Mouse (Mus musculus) liver, embryonic 11.5 days (tissue): ENCODE measurements at regions not wholly inside any gene's neighbourhood (a gene's known extent, or its start where the extent isn't known, plus 50 kb on each side); places are given as distances from the start of the nearest gene placed in this dataset.

ENCODE experiments used
- ATAC-seq: fragments of 200-750 bp; cut with Nextera tagmentation; replicated peaks from 2 replicates; pipeline ENCODE4 v1.8.0; 2017; ENCODE audit warnings: moderate number of reproducible peaks, mild to moderate bottlenecking, moderate TSS enrichment, moderate library complexity; ENCODE audit not compliant: low FRiP score
- DNase-seq: peaks from one replicate; pipeline ENCODE4 v3.0.0-alpha.2; 2017; ENCODE audit warnings: low spot score
- H3K27ac ChIP-seq: fragments of 300-500 bp; sonication (generic); 2 replicates; pipeline ENCODE4 v1.5.1; 2014; ENCODE audit warnings: mild to moderate bottlenecking, low read depth, low read length, control low read depth
- H3K27me3 ChIP-seq: fragments of 300-500 bp; sonication (generic); replicated peaks from 2 replicates; pipeline ENCODE4 v1.6.1; 2014; ENCODE audit warnings: low read length, mixed read lengths; ENCODE audit not compliant: control insufficient read depth, insufficient read depth
- H3K36me3 ChIP-seq: fragments of 300-500 bp; sonication (generic); 2 replicates; pipeline ENCODE4 v1.6.1; 2014; ENCODE audit warnings: mild to moderate bottlenecking, low read length, moderate library complexity, mixed read lengths; ENCODE audit not compliant: control insufficient read depth, insufficient read depth
- H3K4me1 ChIP-seq: fragments of 300-500 bp; sonication (generic); replicated peaks from 2 replicates; pipeline ENCODE4 v1.6.1; 2014; ENCODE audit warnings: low read length, mixed read lengths; ENCODE audit not compliant: control insufficient read depth, insufficient read depth
- H3K4me2 ChIP-seq: fragments of 300-500 bp; sonication (generic); 2 replicates; pipeline ENCODE4 v1.6.1; 2014; ENCODE audit warnings: mild to moderate bottlenecking, control low read depth, moderate library complexity
- H3K4me3 ChIP-seq: fragments of 300-500 bp; sonication (generic); 2 replicates; pipeline ENCODE4 v1.5.1; 2014; ENCODE audit warnings: low read depth, low read length, control low read depth
- H3K9ac ChIP-seq: fragments of 300-500 bp; sonication (generic); 2 replicates; pipeline ENCODE4 v1.6.1; 2014; ENCODE audit warnings: low read depth, low read length, control low read depth
- H3K9me3 ChIP-seq: fragments of 300-500 bp; sonication (generic); 2 replicates; pipeline ENCODE4 v1.6.1; 2016; ENCODE audit warnings: low read length, inconsistent platforms, mixed read lengths; ENCODE audit not compliant: control insufficient read depth
- WGBS: fragments of 180-500 bp; shearing (Covaris S2); extraction: QIAGEN DNeasy Blood & Tissue Kit; methylation state at CpG from one replicate; pipeline ENCODE4 v1.1.7; 2014; 5-methylcytosine and 5-hydroxymethylcytosine counted together

DNA sequence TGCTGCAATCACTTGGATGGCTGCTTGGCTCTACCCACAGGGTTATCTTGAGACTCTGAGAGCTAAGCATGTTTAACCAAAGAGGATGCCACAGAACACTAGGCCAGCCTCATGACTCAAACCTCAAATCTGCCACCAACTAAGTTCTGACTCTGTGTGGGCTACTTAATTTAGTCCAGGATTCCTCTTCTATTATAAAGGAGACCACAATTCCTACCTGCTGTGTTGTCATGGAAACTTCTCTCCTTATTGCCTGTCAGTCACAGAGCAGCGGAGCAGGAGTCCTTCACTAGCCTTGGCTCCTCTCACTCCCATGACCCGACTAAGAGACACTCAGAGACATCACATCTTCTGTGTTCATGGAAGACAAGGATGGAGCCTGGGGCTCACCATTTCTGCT lies 348.8 kb upstream of the Myt1l start:
- Histone ChIP-seq H3K27me3 (no peaks in the 10 kb centered on the region), H3K36me3 (no peaks in the 10 kb centered on the region), H3K4me1 (no peaks in the 10 kb centered on the region; the same call in 1 of the 2 replicates), H3K4me2 (no peak overlapping the region), H3K27ac (no peak overlapping the region), H3K9me3 (no peaks in the 10 kb centered on the region), H3K9ac (no peak overlapping the region), H3K4me3 (no peak overlapping the region)
- DNase-seq: no peak
- no peak for ATAC-seq
- 73% methylated on average over 2 of the region's 2 CpGs for WGBS

DNA sequence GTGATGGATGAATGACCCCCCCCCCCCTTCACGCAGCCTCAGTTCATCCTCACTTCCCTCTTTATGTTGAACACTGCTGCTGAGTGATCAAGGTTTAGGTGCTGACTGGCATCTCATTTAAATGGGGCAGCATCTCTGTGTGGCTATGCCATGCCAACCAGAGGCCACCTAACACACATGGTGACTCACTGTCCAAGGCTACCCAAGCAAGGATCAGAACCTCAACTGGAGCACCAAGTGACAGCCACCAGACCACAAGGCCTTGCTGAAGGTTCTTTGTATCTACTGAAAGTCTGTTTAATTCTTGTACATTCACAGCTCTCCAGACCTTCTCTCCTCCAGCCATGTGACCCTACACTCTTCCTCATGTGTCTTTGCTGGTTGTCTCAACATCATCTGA lies 347.6 kb upstream of the Myt1l start:
- ATAC-seq (no peak), DNase-seq (no peak)
- Histone ChIP-seq H3K4me3 (no peak overlapping the region), H3K9me3 (no peaks in the 10 kb centered on the region), H3K9ac (no peak overlapping the region), H3K36me3 (no peaks in the 10 kb centered on the region), H3K4me1 (no peaks in the 10 kb centered on the region; the same call in 1 of the 2 replicates), H3K4me2 (no peak overlapping the region), H3K27me3 (no peaks in the 10 kb centered on the region), H3K27ac (no peak overlapping the region)
- WGBS: 89% methylated on average over 1 of the region's 1 CpGs

DNA sequence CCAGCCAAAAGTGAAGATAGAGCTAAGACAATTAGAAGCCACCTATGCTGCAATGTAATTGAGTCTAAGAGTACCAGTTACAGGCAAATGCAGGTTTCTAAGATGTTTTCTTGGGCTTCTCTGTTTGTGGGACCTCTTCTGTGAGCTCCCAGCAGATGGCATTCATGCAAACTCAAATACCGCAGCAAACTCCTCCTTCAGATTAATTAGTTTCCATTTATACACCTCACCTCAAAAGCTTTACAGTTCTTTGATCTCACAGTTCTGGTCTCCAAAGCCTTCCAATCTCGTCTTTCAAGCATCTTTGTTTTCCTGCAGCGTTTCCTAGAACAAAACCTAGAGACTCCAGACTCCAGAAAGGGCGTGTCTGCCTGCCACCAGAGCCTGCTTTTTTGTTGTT lies 340.6 kb upstream of the Myt1l start:
- Histone ChIP-seq H3K27ac (no peak overlapping the region), H3K4me1 (no peaks in the 10 kb centered on the region), H3K4me2 (no peak overlapping the region), H3K27me3 (no peaks in the 10 kb centered on the region), H3K36me3 (no peaks in the 10 kb centered on the region), H3K4me3 (no peak overlapping the region), H3K9me3 (no peaks in the 10 kb centered on the region), H3K9ac (no peak overlapping the region)
- ATAC-seq (no peak), DNase-seq (no peak)
- WGBS: 64% methylated on average over 4 of the region's 4 CpGs

DNA sequence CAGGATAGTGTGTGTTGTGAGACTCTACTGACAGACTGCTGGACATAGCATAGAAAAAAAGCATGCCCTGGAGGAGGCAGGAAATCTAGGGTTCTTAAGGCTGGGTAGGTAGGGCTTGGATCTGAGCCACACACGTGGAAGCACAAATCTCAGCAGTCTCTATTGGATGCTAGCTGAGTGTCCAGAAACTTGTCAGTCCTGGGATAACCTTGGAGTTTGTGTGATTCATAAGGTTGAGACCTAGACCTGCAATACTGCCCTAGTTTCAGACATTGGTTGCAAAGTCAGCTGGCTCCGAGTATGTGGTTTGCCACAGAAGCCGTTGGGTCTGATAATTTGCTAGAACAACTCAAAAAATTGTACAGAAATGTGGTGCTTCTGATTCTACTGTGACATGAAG lies 335.8 kb upstream of the Myt1l start:
- no peaks in the 10 kb centered on the region for H3K36me3 ChIP-seq
- H3K27me3 ChIP-seq: no peaks in the 10 kb centered on the region
- H3K9ac ChIP-seq: no peak overlapping the region
- DNase-seq (no peak), ATAC-seq (no peak)
- H3K4me2 ChIP-seq: no peak overlapping the region
- H3K27ac ChIP-seq: no peak overlapping the region
- no peak overlapping the region for H3K4me3 ChIP-seq
- no peaks in the 10 kb centered on the region for H3K4me1 ChIP-seq
- WGBS: 79% methylated on average over 3 of the region's 3 CpGs
- H3K9me3 ChIP-seq: no peaks in the 10 kb centered on the region

DNA sequence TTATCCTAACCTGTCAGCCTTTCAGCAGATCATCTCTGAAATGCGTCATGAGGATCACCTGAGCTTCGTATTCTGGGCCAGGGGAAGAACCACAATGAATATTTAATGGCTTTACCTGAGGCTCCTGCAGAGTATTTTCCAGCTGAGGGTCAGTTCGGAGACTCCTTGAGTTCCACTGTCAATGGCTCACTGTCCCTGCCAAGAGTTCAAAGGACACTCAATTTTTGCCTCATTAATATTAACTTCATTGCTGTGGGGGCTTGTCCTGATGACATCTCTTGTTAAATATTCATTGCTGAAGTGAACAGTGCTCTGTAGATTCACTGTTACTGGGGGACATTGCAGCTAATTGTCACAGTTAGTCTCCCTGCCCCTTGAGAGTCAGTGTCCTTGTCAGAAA lies 316.2 kb upstream of the Myt1l start:
- DNase-seq (no peak), ATAC-seq (no peak)
- 52% methylated on average over 3 of the region's 3 CpGs for WGBS
- Histone ChIP-seq H3K27ac (no peak overlapping the region), H3K9me3 (no peaks in the 10 kb centered on the region), H3K36me3 (no peaks in the 10 kb centered on the region), H3K4me3 (no peak overlapping the region), H3K27me3 (no peaks in the 10 kb centered on the region), H3K4me2 (no peak overlapping the region), H3K4me1 (no peaks in the 10 kb centered on the region), H3K9ac (no peak overlapping the region)

DNA sequence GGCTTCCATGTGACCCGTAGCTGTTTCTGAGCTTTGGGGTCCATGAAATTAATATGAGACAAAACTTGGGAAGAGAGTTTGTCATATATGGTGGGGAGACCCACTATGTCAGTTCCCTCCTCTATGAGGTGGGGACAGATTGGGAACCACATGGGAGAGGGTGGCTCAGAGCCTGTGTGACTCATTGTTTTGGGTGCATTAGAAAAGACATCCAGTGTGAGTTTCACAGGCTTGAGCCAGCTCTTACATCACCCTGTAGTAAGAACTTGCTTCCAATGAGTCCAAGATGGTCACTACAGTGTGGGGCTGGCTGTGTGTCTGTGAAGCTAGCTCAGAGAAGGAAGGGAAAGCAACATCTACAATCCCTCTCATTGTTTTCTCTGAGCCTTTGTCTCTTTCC lies 314.6 kb upstream of the Myt1l start:
- Histone ChIP-seq H3K27me3 (no peaks in the 10 kb centered on the region), H3K4me1 (no peaks in the 10 kb centered on the region), H3K27ac (no peak overlapping the region), H3K9me3 (no peaks in the 10 kb centered on the region), H3K36me3 (no peaks in the 10 kb centered on the region), H3K4me3 (no peak overlapping the region), H3K4me2 (no peak overlapping the region), H3K9ac (no peak overlapping the region)
- no peak for ATAC-seq
- WGBS: 92% methylated on average over 1 of the region's 1 CpGs
- no peak for DNase-seq

DNA sequence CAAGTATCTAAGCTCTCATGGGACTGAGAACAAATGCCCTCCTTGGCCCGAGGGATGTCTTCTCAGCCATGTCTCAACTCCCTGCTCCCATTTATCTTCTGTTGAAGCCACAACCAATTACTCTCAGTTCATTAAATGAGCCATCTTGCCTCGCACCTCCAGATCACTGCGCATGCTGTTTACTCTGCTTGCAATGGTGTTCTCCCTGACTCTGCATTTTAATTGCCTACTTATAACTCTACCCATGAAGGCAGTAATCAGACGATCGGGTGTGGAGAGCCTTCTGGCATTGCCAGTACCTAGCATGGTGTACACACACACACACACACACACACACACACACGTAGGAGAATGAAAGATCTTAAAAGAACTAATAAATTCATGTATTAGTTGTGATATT lies 306.1 kb upstream of the Myt1l start:
- Histone ChIP-seq H3K27ac (no peak overlapping the region), H3K4me2 (no peak overlapping the region), H3K36me3 (no peaks in the 10 kb centered on the region), H3K9me3 (no peaks in the 10 kb centered on the region), H3K27me3 (no peaks in the 10 kb centered on the region), H3K9ac (no peak overlapping the region), H3K4me3 (no peak overlapping the region), H3K4me1 (no peaks in the 10 kb centered on the region)
- ATAC-seq: no peak
- WGBS: 83% methylated on average over 6 of the region's 6 CpGs
- DNase-seq: no peak

DNA sequence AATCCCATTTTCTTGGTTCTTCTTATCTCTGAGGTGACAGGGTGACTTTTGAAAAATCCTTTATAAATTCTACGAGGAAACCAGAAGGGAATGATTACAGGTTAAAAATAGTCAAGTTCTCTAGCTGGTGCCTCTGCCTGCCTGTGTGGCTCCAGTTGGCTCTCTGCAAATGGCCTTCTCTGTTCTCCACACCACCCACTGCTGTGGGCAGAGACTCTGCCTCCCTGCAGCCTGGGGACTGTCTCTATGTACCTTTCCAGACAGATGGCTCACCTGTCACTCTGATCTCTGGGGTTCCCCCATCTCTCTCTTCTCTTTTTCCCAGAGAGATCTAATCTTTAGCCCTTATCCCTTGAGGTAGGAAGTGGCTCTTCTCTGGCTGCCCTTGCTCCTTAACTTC lies 302.2 kb upstream of the Myt1l start:
- no peak for DNase-seq
- Histone ChIP-seq H3K27me3 (no peaks in the 10 kb centered on the region), H3K27ac (no peak overlapping the region), H3K4me1 (no peaks in the 10 kb centered on the region), H3K4me2 (no peak overlapping the region), H3K36me3 (no peaks in the 10 kb centered on the region), H3K9me3 (no peaks in the 10 kb centered on the region), H3K9ac (no peak overlapping the region), H3K4me3 (no peak overlapping the region)
- ATAC-seq: no peak
- 13% methylated on average over 1 of the region's 1 CpGs for WGBS

DNA sequence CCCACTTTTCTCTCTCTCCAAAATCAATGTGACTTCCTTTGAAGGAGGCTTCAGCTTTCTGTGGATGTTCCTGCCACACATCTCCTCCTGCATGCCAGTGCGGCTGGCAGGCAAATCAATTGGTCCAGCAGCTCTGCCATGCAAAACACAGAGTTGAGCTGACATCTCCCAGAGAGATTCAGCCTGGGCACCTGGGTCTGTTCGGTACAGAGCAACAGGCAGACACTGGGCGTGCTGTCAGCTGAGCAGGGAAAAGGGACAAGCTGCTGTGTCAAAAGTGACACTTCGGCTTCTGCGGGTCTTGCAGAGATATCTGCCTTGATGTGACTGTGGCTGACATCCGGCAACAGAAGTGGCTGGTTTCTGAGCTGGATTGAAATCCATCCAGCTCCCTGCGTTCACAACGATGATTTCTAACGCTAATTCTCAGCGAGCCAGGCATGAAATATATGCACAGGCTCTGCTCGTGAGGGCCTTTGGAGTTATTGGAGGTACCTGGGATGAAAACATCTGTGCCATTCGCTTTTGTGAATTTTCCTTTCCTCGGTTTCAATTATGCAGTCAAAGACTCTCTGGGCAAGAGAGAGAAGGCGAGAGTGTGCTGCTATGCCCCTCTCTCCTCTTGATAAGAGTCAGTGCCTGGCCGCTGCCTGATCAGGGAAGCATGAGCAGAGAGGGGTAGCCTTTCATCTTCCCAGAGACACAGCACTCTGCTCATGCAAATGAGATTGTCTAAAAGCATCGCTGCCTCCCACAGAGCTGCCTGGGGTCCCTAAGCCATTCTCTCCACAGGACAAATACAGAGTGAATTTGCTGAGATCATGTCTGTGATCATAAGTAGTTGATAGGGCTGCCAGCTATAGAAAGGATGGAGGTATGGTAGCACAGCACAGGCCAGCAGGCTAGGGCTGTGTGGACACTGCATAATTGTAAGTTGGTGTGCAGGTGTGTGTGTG lies 295.4 kb upstream of the Myt1l start:
- DNase-seq (no peak), ATAC-seq (no peak)
- H3K9ac ChIP-seq: no peak overlapping the region
- no peaks in the 10 kb centered on the region for H3K36me3 ChIP-seq
- H3K27ac ChIP-seq: no peak overlapping the region
- WGBS: 34% methylated on average over 16 of the region's 16 CpGs
- no peaks in the 10 kb centered on the region for H3K4me1 ChIP-seq
- H3K4me2 ChIP-seq: no peak overlapping the region
- no peaks in the 10 kb centered on the region for H3K9me3 ChIP-seq
- no peaks in the 10 kb centered on the region; the same call in 1 of the 2 replicates for H3K27me3 ChIP-seq
- H3K4me3 ChIP-seq: no peak overlapping the region
